Mouse (Mus musculus) heart, embryonic 14.5 days (tissue): ENCODE measurements around the gene Hsd11b2. TPM values are rescaled to one million over a fixed set of nuclear protein-coding genes. Genes with fewer than 3 reads are reported as not detected.

Experiments
- ATAC-seq: fragments of 200-750 bp; cut with Nextera tagmentation; 2 replicates; pipeline ENCODE4 v1.8.0; 2017; ENCODE audit warnings: low read depth, moderate TSS enrichment; ENCODE audit not compliant: insufficient number of reproducible peaks, insufficient read depth, low FRiP score
- H3K27ac ChIP-seq, 2 experiments: fragments of 200-500 bp in 1 of 2; fragments of 300-500 bp in 1 of 2; sonication (generic) in 1 of 2; replicated peaks in 1 of 2; 2 replicates each; pipeline ENCODE4 v1.5.1; 2012 to 2014; ENCODE audit warnings: low read depth in 2 of 2, low read length in 2 of 2, control low read depth in 1 of 2, mild to moderate bottlenecking in 1 of 2, mixed read lengths in 1 of 2; ENCODE audit not compliant: control insufficient read depth in 1 of 2, insufficient read depth in 1 of 2
- H3K27me3 ChIP-seq: fragments of 300-500 bp; sonication (generic); 2 replicates; pipeline ENCODE4 v1.6.1; 2014; ENCODE audit warnings: mild to moderate bottlenecking, low read length, control low read depth; ENCODE audit not compliant: control insufficient read depth, insufficient read depth
- H3K36me3 ChIP-seq: fragments of 300-500 bp; sonication (generic); 2 replicates; pipeline ENCODE4 v1.6.1; 2014; ENCODE audit warnings: mild to moderate bottlenecking, control low read depth, low read length, mixed read lengths; ENCODE audit not compliant: control insufficient read depth, insufficient read depth
- H3K4me1 ChIP-seq, 2 experiments: fragments of 200-500 bp in 1 of 2; fragments of 300-500 bp in 1 of 2; sonication (generic) in 1 of 2; 2 replicates each; pipeline ENCODE4 v1.6.1; 2012 to 2014; ENCODE audit warnings: low read length in 2 of 2, control low read depth in 1 of 2, mixed read lengths in 1 of 2; ENCODE audit not compliant: control insufficient read depth in 2 of 2, insufficient read depth in 2 of 2
- H3K4me2 ChIP-seq: fragments of 300-500 bp; sonication (generic); 2 replicates; pipeline ENCODE4 v1.6.1; 2014; ENCODE audit warnings: mild to moderate bottlenecking, low read length
- H3K4me3 ChIP-seq, 2 experiments: fragments of 200-500 bp in 1 of 2; fragments of 300-500 bp in 1 of 2; sonication (generic) in 1 of 2; 2 replicates each; pipeline ENCODE4 v1.5.1; 2012 to 2014; ENCODE audit warnings: low read length in 2 of 2, mild to moderate bottlenecking in 2 of 2, control low read depth in 1 of 2, low read depth in 1 of 2, moderate library complexity in 1 of 2; ENCODE audit not compliant: control insufficient read depth in 1 of 2, insufficient read depth in 1 of 2
- H3K9ac ChIP-seq: fragments of 300-500 bp; sonication (generic); 2 replicates; pipeline ENCODE4 v1.6.1; 2014; ENCODE audit warnings: mild to moderate bottlenecking, low read length
- H3K9me3 ChIP-seq: fragments of 300-500 bp; sonication (generic); 2 replicates; pipeline ENCODE4 v1.6.1; 2016; ENCODE audit warnings: low read length, control low read depth; ENCODE audit not compliant: control insufficient read depth
- polyA plus RNA-seq: library from polyadenylated mRNA; unstranded; fragments of >200 nt; fragmentation: Nextera tagmentation; extraction: Ambion mirVana; gene quantifications from 2 replicates; pipeline ENCODE4 v1.2.1, GENCODE M21; 2014

The Hsd11b2 gene
- polyA plus RNA-seq, 1 experiment from 2014 or later: 0.59 TPM

GRCm38 (mm10) chr8:105573427-105573826 is 54.9 kb downstream of the Hsd11b2 start:
- no peak overlapping the region for H3K9ac ChIP-seq
- no peak overlapping the region for H3K27ac ChIP-seq
- ATAC-seq: no peak
- H3K9me3 ChIP-seq: no peaks in the 10 kb centered on the region
- H3K4me2 ChIP-seq: no peak overlapping the region
- no peaks in the 10 kb centered on the region; a peak in 1 of 4 replicates for H3K4me1 ChIP-seq
- no peak overlapping the region for H3K4me3 ChIP-seq
- H3K36me3 ChIP-seq: no peaks in the 10 kb centered on the region
- no peaks in the 10 kb centered on the region for H3K27me3 ChIP-seq

Other genes with a start within 250 kb of the Hsd11b2 start
- gene Hsf4, start 249.0 kb upstream of the Hsd11b2 start, polyA plus RNA-seq: 0.27 TPM in 1 of 2 replicates, not detected in the other
- 2.9 and 3.4 TPM in 2 replicates for gene Nol3, start 242.6 kb upstream of the Hsd11b2 start, polyA plus RNA-seq
- 4.0 and 7.2 TPM in 2 replicates for gene 4931428F04Rik, start 228.9 kb upstream of the Hsd11b2 start, polyA plus RNA-seq
- gene Exoc3l, start 222.7 kb upstream of the Hsd11b2 start, polyA plus RNA-seq: 13.7 and 14.7 TPM in 2 replicates
- 50.3 and 51.3 TPM in 2 replicates for gene E2f4, start 221.1 kb upstream of the Hsd11b2 start, polyA plus RNA-seq
- 3.4 TPM in 2 replicates for gene Elmo3, start 213.2 kb upstream of the Hsd11b2 start, polyA plus RNA-seq
- gene Lrrc29, start 192.5 kb upstream of the Hsd11b2 start, polyA plus RNA-seq: 1.2 and 1.4 TPM in 2 replicates
- 81.1 and 88.6 TPM in 2 replicates for gene Tmem208, start 192.4 kb upstream of the Hsd11b2 start, polyA plus RNA-seq
- 2.2 and 2.3 TPM in 2 replicates for gene Fhod1, start 170.8 kb upstream of the Hsd11b2 start, polyA plus RNA-seq
- gene Slc9a5, start 169.9 kb upstream of the Hsd11b2 start, polyA plus RNA-seq: 0.90 and 1.3 TPM in 2 replicates
- gene Plekhg4, start 145.5 kb upstream of the Hsd11b2 start, polyA plus RNA-seq: 0.11 and 0.23 TPM in 2 replicates
- not detected in 2 replicates for gene Kctd19, start 105.3 kb upstream of the Hsd11b2 start, polyA plus RNA-seq
- gene Lrrc36, start 105.2 kb upstream of the Hsd11b2 start, polyA plus RNA-seq: 0.12 and 0.38 TPM in 2 replicates
- gene Tppp3, start 47.2 kb upstream of the Hsd11b2 start, polyA plus RNA-seq: 11.6 and 15.3 TPM in 2 replicates
- 21.8 and 24.5 TPM in 2 replicates for gene Zdhhc1, start 21.9 kb upstream of the Hsd11b2 start, polyA plus RNA-seq
- gene Atp6v0d1, start 47.3 kb downstream of the Hsd11b2 start, polyA plus RNA-seq: 59.1 and 64.5 TPM in 2 replicates
- gene Ripor1, start 86.5 kb downstream of the Hsd11b2 start, polyA plus RNA-seq: 25.7 and 25.8 TPM in 2 replicates
- 54.7 and 62.5 TPM in 2 replicates for gene Ctcf, start 117.8 kb downstream of the Hsd11b2 start, polyA plus RNA-seq
- gene Agrp, start 118.6 kb downstream of the Hsd11b2 start, polyA plus RNA-seq: 0.54 TPM in 2 replicates
- 0.36 and 0.41 TPM in 2 replicates for gene Carmil2, start 167.5 kb downstream of the Hsd11b2 start, polyA plus RNA-seq
- 39.7 and 41.7 TPM in 2 replicates for gene Acd, start 182.3 kb downstream of the Hsd11b2 start, polyA plus RNA-seq
- gene Pard6a, start 182.4 kb downstream of the Hsd11b2 start, polyA plus RNA-seq: 12.9 and 17.3 TPM in 2 replicates
- gene 4933405L10Rik, start 188.9 kb downstream of the Hsd11b2 start, polyA plus RNA-seq: not detected in 2 replicates
- 9.3 and 10.1 TPM in 2 replicates for gene Enkd1, start 189.5 kb downstream of the Hsd11b2 start, polyA plus RNA-seq
- 6.8 and 8.9 TPM in 2 replicates for gene Gfod2, start 239.9 kb downstream of the Hsd11b2 start, polyA plus RNA-seq